Mouse (Mus musculus) frontal cortex, adult 2 months (tissue): Measurements from ENCODE around the gene BC004004. TPM values are rescaled to one million over a fixed set of nuclear protein-coding genes. Genes with fewer than 3 reads are reported as not detected.
A peak's percentile ranks its signal among the peaks of the same experiment; 100 is the strongest.
"Not testable (repeated sequence)": the region's sequence is repeated elsewhere in the genome, so short reads cannot be mapped to it uniquely, and the experiment has no call there.

Experiments
- DNase-seq, 2 experiments: peaks; one replicate each; pipeline ENCODE4 v3.0.0; 2022; ENCODE audit warnings: low spot score in 1 of 2; ENCODE audit errors: extremely low spot score in 1 of 2
- polyA plus RNA-seq: library from polyadenylated mRNA; depleted of rRNA; stranded (reverse); fragments of >200 nt; gene quantifications from 2 replicates; pipeline ENCODE4 v1.2.3, GENCODE M21; 2012

Gene BC004004
- polyA plus RNA-seq, 1 experiment: 79.2 TPM

DNA sequence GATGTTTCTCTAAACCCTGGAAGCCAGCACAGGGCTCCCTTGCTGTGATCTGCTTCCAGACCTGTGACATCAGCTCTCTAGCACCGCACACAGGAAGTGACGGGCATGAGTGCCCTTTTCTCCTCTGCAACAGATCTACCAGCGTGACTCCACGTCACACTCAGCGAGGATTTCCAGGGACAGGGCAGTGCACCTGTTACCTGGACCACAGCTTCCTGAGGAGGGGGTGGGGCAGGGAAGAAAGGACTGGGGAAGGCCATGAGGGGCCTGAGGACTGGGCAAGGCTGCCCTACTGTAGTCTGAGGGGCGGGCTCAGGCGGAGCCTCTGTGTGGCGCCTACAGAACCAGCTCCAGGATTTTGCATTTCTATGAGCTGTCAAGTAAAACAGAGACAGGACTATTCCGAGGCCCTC, 73.0 kb downstream of the BC004004 start:
- no peak for DNase-seq

DNA sequence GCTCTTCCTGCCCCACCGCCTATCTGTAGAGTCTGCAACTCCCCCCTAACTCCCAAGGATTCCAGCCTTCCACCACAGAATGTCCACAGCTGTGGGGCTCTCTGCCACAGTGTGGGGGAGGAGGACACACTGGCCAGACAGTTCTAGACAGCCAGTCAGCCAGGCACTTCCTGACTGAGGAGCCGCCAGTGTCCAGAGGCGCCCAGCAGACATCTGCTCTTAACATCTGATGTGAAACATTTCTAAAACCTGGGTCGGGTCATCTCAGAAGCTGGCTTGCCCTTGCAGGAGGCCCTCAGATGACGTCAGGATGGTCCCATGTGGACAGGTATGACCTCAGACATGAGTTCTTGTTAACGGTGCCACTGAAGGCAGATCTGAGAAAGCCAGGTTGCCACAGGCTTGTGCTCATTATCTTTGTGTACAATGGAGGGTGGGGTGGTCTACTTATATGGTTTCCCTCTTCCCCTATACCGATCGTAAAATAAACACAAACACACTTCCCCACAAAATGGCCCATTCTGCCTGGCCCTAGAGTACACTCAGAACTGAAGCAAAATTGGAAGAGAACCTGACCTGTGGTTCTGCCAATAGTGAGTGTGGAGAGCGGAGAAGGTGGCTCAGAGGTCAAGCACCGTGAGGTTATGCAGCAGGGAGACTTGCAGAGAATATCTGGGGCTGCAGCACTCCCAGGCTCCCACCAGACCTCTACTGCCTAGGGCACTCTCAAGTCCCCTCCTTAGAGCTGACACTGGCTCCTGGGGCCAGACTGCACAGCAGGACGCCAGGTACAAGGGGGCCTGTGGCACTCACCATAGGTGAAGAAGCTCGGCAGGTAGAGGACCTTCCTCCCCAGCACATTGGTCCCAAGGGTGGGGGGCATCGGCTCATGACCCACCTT, 73.7 kb downstream of the BC004004 start:
- no peak for DNase-seq

DNA sequence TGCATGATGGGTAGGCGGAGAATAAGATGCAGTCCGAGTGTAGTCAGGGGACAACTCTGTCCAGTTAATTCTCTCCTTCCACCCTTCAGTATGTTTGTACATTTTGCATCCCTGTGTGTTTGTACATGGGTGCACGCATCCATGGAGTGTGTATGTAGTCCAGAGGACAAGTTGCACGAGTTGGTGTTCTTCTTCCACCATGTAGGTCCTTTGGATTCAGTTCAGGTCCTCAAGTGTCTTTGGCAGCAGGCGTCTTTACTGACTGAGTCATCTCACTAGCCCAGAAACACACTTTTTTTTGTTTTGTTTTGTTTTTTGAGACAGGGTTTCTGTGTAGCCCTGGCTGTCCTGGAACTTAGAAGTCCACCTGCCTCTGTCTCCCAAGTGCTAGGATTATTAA, 74.7 kb downstream of the BC004004 start:
- DNase-seq: no peak

DNA sequence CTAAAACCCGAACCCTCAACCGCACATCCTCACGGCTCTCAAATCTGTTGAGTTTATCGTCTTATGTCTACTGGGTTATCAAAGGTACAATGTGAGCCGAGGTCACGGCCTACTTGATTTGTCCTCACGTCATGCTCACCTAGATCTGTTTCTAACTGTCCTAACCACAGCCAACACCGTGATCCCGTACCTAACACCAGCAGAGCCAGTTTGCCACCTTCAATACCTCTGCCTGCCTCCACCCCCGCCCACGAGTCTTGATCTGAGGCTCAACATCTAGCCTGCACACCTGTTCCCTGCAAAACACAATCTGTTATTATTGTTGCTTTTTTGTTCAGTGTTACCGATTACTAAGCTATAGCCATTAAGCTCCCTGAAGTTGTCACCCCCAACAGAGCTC, 76.7 kb downstream of the BC004004 start:
- DNase-seq: no peak

DNA sequence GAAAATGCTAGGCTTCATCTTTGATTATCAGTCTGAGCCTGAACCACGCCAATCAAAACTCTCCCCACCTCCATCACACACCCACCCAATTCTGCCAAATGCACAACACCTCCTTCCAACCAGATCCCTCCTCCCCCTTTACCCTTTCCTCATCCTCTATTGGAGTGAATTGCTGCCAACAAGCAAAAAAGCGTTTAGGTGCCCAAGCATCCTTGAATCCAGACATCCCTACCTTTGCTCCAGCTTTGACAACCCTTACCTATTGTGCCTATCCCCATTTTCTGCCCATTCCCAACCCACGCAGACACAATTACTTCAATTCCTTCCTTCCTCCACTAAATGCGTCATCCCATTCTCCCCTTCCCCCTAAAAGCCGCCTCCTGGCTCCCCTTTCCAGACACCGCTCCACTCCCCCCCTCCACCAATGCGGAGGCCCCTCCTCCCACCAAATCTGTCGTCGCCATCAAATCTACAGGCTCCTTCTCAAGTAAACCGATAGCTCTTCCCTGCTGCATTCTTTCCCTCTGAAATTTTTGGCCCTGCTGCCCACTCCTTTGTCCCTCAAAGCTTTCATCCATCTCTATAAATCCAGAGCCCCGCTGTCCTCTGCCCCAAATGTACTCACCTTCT, 78.0 kb downstream of the BC004004 start:
- peak; percentile 61 to 76 for DNase-seq

GRCm38 (mm10) chr17:29347126-29347644, 78.6 kb downstream of the BC004004 start:
- DNase-seq: peak in 1 of 2 experiments; percentile 37

GRCm38 (mm10) chr17:29347645-29348256, 79.2 kb downstream of the BC004004 start, which contains the start of gene Mtch1:
TSS of gene Mtch1 (minus strand) at chr17:29347934.
- peak; percentile 94 to 97 for DNase-seq

GRCm38 (mm10) chr17:29348996-29349395, 80.4 kb downstream of the BC004004 start:
- no peak for DNase-seq

GRCm38 (mm10) chr17:29351056-29351455, 82.5 kb downstream of the BC004004 start:
- not testable (repeated sequence) for DNase-seq

GRCm38 (mm10) chr17:29355461-29355840, 86.9 kb downstream of the BC004004 start:
- DNase-seq: no peak

DNA sequence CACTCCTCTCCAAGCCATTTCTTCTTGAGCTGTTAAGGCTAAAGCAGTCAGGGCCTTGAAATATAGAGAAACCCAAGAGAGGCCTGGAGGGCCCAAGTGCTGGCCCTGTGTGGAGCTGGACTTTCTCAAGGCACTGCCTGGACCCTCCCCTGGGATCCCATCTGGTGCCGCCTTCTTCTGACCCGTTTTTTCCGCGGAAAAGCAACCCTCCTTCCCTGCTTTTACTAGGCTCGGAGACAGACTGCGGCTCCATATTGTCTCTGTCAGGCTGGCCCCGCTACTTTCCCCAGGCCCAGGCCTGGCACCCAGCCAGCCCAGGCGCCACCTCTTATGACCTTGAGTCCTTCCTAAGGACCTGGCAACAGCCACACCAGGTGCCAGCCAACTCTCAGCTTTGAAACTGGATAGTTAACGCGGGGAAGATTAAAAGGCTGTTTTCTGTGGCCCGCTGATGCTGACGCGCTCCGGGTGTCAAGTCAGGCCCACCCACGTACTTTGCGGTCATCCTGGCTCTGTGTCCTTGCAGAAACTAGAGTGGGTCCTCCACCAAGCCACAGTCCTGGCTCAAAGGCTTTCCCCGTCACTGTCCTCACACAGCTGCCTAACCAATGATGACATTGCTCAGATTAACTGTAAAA, 87.4 kb downstream of the BC004004 start:
- DNase-seq: no peak

- no peak for DNase-seq
Observed at GRCm38 (mm10) chr17:29356479-29356856, 87.9 kb downstream of the BC004004 start.

DNA sequence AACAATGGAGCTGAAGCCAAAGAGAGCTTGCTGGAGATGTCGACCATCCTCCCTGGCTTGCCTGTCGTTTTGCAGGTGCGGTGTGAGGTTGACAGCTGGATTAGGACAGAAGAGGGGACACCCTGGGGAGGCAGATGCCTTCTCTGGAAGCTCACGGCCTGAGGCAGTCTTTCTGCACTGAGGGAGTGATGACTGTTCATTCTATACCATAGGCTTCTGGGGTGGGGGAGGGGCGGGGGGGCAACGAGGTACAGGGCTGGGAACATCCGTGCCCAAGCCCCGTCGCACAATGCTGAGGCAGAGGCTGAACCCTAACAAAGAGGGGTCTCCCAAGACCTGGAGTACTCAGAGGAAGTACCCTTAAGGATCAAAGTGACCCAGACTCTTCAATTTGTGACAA, 88.3 kb downstream of the BC004004 start:
- DNase-seq: no peak

- no peak for DNase-seq
Observed at GRCm38 (mm10) chr17:29358928-29359327, 90.3 kb downstream of the BC004004 start.

DNA sequence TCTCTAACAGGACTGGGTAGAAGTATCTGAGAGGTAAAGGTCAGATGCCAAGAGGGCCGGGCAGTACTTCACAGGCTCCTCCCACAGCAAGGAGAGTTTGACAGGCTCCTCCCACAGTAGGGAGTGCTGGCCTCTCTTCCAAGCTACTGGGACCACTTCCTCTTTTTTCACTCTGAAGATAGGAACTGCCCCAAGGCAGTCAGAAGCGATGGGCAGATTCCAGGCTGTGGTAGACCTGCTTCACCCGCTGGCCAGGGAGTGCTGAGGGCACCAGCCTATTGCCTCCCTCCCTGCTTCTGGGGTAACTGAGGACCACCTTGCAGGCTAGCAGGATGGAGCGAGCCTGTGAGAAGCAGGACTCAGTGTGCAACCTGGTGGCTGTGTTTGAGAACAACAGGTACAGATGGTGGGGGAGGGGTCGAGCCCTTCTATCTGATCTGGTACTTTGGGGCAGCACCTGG, 92.2 kb downstream of the BC004004 start, which contains the start of gene Fgd2:
Fgd2 (plus strand) TSS at position 154 of the 461 bp plus-strand sequence.
- no peak for DNase-seq

DNA sequence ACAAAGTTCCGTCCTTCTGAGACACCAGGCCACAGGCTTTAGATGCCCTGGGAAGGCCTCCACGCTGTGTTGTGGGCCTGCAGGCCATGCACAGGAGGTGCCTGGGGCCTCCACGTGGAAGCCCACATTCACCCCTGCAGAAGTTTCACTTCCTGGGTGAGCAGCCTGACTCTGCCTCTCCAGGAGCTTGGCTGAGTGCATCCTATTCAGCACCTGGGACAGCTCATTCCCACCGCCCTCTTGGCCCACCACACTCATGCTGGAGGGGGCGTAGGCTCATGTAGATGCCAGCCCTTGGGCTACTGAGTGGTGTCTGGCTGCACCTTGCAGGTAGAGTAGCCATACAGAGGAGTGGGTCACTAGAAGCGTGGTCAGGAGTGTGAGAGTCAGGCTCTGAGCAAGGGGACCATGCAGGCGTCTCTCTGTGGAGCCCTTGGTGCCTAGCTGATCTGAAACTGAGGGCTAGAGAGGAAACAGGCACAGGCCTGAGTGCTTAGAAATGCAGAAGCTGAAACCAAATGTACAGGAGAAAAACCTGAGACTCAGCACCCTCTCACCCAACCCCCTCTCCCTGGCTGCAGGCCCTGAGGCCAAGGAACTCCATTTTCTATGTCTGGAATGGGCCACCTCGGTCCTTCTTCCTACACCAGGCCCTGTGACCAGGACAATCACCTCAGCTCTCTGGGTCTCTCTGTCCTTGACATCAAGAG, 93.5 kb downstream of the BC004004 start:
- DNase-seq: no peak

DNA sequence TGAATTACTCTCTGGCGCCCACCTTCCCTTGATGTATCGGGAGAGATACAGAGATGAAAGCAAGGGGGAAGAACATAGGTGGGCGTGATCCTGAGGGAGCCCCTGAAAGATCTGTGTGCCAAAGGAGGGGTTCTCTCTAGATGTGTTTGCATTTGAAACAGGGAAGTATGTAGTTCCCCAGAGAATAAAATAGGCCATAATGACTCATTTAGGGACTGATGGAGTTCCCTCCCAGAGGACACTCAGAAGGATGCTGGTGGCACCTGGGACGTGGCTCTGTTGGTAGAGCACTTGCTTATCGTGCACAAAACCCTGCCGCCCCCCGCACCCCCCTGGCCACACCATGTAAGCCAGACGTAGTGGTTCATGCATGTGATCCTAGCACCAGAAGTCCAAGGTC, 94.5 kb downstream of the BC004004 start:
- no peak for DNase-seq
